Mouse (Mus musculus) urinary bladder, postnatal 4 days (tissue): ENCODE results near the gene Cdh20.

Experiments used
- DNase-seq, 2 experiments: peaks; one replicate each; pipeline ENCODE4 v3.0.0; 2021 to 2022; ENCODE audit warnings: low spot score in 2 of 2

The Cdh20 gene

GRCm38 (mm10) chr1:104768371-104769249 is at the start of gene Cdh20:
Cdh20 (plus strand) TSS chr1:104768529.
- DNase-seq = no peak

DNA sequence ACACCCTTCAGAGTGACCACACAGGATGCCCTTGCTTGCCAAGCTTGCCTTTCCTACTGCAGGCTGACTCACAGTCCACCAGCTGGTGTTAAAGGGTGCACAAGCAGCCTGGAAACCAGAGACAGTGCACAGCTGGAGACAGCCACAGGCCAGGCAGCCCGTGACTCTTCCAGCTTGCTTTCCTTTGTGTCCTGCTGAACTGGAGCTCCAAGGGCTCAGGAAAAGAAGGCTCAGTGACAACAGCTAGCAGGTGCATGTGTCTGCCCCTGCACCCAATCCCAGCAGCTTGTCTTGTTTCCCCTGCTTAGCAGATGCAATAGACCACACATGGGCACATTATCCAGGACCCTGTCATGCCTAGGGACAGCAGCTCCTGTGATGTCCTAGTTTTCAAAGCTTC is 21.5 kb upstream of the Cdh20 start:
- DNase-seq = no peak

DNA sequence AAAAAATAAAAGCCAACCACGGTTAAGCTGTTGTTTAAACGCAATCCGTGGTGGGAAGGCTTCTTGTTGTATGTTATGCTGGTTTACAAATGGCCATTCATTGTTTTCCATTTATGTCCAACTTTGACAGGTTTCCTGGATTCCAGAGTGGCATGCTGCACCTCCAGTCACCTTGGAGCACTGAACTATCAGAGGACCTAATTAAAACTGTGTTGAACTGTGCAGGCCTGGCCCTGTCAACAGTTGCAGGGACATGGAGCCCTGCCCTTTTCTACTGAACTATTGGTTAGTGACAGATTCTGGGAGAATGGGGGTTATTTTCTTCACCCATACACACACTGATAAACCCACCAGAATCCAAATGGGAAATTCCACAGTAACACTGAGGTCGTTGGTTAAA is 20.9 kb upstream of the Cdh20 start:
- no peak for DNase-seq

DNA sequence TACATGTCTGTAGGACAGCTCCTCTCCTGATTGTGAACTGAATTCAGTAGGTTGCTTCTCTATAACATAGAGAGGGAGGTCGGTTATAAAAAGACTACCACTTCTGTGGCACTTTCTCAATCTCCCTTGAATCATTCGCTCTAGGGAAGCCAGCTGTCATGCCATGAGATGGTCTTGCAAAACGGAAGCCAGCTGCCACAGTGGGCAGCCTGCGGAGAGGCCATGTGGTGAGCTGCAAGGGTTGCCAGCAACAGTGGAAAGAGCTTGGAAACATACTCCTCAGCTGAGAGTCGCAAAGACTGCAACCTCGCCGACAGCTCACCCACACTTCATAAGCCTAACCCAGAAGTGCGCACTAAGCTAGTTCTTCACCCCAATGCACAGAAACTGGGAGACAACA is 13.8 kb upstream of the Cdh20 start:
- no peak for DNase-seq

GRCm38 (mm10) chr1:104755896-104756295 is 12.4 kb upstream of the Cdh20 start:
- DNase-seq = no peak

DNA sequence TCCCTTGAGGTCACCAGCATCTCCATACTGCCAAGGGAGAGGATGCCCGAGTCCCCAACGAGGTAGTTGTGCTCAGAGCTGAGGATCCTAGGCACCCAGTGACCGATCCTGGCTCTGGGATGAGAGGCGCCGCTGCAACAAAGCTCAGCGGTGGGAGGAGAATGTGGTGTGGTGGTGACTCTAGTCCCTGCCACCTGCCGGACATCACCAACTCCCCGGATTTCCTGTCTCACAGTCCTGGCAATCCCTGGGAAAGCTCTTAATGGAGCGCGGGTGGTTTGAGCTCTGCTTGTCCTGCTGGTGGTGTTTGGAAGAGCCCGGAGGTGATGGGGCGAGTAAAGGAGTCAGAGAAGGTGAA is 900 bp downstream of the Cdh20 start:
- DNase-seq = no peak

DNA sequence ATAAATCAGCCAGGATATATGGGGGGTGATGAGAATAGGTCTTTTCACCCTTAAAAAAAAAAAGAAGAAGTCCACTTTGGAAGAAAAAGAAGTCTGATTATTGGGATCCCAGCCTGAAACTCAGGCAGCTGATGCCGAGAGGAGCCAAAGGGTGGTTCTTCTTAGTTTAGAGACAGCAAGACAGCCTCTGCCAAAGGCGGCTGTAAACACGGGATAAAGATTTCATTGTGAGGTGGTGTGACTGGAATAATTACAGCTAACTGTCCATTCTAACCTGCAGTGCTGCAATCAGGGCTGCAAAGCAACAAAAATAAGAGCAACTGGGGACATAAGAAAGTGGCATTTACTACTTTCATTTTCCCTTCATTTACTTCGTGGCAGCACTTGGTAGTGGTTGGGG is 3.6 kb downstream of the Cdh20 start:
- no peak for DNase-seq

GRCm38 (mm10) chr1:104773207-104773606 is 4.9 kb downstream of the Cdh20 start:
- DNase-seq = no peak

DNA sequence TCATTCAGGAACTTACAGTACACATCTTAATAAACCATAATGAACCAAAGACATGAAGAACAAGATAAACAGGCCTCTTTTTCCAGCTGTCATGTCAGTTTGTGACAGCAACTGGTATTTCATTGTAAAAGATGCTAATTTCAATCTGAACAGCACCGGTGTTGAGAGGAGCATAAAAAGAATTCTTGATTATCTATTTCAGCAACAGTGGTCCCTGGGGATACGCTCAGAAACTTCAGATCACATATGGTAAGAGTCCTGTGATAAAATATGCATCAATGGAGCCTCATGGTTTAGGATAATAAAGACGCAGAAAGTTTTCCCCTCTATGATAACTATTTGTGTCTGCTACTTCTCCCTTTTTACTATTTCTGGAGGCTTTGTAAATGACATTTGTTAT is 25.2 kb downstream of the Cdh20 start:
- no peak for DNase-seq

- DNase-seq = no peak
Observed at GRCm38 (mm10) chr1:104796146-104796545, 27.8 kb downstream of the Cdh20 start.

DNA sequence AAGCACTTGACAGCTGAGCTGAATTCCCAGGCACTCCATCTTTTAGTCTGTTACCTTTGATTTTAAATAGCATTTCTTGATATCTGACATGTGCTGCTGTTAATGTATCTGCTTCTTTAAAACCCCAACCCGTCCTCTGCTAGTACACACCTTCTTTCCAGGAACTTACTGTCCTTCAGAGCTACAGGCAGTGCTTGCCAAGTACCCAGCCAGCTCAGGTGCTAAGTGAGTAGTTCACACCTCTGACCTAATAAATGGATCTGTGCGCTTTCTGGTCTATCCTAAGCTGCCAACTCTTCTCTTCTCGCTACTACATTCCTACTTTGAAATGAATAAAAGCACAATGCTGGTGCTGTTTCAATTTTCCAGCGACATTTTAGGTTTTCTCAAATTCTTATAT is 28.8 kb downstream of the Cdh20 start:
- DNase-seq = no peak

- no peak for DNase-seq
Observed at GRCm38 (mm10) chr1:104804746-104805145, 36.4 kb downstream of the Cdh20 start.

DNA sequence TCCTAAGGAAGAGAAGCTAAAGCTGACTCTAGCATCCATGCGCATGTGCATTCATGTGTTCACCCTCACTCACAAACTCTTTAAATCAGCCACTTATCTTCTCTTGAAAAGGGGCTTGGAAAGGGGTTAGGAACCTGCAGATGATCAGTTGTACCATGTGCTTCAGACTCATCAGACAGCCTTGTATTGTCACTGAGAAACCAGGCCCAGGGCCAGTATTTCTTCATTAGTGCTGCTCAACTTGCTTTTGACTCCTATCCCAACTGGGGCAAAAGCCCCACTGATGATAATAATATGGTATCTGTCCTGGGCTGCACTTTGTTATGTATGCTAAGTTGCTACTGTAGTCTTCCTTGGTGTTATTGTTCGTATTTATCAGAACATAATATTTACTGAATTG is 38.9 kb downstream of the Cdh20 start:
- no peak for DNase-seq

GRCm38 (mm10) chr1:104817510-104817909 is 49.2 kb downstream of the Cdh20 start:
- no peak for DNase-seq

DNA sequence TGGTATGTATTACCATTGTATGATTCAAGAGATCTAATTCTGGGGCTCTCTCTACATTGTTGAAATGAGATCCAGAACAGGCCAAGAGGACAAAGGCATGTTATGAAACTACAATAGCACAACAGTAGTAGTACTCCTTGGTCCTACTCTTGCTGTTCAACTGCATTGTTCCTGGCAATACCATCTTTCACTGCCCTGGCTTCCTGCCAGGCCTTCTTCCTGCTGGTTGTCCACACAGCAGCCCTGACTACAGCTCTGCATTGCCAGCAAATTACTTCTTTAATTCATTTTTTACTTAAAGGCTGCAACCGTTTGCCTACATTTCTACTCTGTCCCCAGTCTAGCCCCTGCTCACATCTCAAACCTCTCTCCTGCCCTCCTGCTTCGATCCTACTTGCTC is 59.8 kb downstream of the Cdh20 start:
- no peak for DNase-seq

DNA sequence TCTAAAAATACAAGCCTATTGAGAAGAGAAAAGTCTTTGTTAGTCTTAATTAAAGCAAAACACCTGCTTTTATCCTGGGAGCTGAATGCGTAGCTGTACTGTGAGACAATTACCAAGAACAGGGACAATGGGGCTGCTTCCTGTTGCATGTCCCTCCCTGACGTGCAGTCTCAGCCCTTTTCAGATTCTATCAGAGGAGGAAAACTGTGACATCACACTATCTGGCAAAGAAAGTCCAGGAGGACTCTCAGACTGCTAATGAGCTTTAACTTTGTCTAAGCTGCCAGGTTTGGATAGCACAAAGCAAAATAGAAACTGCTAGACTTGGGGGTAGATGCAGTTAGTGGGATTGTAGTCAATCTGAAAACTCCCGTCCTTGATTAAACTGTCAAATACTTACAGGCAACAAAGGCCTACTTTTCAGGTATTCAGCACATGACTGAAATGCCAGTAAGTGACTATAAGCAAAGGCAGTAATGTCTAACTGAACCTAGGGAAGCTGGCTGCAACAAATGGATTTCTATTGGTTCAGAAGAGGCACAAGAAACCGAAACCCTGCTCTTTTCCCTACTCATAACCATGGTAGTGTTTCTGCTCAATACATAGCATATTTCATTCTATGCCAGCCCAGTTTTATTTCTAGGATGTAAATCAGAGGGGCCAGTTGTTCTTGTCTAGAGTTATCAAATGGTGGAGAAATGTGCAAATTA is 70.0 kb downstream of the Cdh20 start:
- DNase-seq = no peak

GRCm38 (mm10) chr1:104839051-104839450 is 70.7 kb downstream of the Cdh20 start:
- DNase-seq = no peak

GRCm38 (mm10) chr1:104848256-104848919 is 80.1 kb downstream of the Cdh20 start:
- DNase-seq = no peak

DNA sequence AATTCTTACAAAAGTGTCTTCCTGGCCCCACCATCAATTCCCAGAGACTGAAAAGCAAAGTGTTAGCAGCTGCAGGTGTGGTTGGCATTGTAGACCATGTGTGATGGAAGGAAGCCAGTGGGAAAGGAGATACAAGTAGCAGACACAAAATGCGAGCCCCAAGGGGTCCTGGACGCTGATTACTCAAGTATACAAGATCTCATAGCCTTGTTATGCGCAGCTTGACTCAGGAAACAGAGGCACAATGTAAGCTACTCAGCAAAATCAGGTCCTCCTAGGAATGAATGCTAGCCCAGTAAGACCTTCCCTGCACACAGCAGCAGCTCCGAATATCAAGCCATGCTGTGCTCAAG is 80.6 kb downstream of the Cdh20 start:
- no peak for DNase-seq

GRCm38 (mm10) chr1:104877384-104877783 is 109.1 kb downstream of the Cdh20 start:
- DNase-seq = no peak

- DNase-seq = no peak
Observed at GRCm38 (mm10) chr1:104901815-104902214, 133.5 kb downstream of the Cdh20 start.

DNA sequence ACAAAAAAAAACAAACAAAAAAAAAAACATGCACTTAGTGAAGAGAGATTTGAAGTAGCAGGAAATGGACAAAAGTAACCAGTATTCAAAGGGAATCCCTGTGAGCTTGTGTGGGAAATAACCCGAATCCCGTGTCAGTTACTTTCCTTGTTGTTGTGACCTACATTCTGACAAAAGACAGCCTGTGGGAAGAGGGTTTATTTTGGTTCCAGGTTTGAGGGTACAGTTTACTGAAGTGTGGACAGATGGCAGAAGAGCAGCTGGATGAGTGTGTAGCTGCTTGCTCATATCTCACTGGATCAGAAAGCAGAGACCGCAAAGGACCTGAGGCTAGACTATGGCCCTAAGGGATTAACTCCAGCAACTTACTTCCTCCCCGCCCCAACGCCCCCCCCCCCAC is 135.1 kb downstream of the Cdh20 start:
- no peak for DNase-seq

DNA sequence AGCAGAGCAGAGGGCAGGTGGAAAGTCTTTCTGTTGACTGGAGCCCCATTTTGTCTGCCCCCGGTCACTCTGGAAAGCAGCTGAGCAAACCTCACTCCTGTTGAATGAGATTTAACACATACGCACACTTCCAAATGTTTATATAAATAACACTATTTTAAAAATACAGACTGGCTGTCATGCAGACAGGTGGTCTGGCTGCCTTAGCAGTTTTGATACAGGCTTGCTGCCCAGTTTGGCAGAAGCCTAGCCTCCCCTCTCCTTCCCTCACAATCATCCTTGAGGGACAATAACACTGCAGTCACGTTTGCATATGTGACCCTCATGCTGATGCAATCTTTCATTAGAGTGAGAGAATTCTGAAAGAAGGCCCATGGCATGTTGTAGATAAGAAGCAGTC is 144.1 kb downstream of the Cdh20 start:
- DNase-seq = no peak
